Mouse (Mus musculus) lung, adult 2 months (tissue): ENCODE measurements around the gene Pth2.

Experiments
- CTCF ChIP-seq: fragments of 200-500 bp; IDR thresholded peaks from 2 replicates; pipeline ENCODE4 v1.5.1; 2011; ENCODE audit warnings: mild to moderate bottlenecking, low read length, control low read depth; ENCODE audit not compliant: insufficient read depth
- POLR2A ChIP-seq: fragments of 200-500 bp; IDR thresholded peaks from 2 replicates; pipeline ENCODE4 v1.6.1; 2011; ENCODE audit warnings: low read depth, mild to moderate bottlenecking, control low read depth, low read length, borderline replicate concordance; ENCODE audit errors: extremely low read depth

DNA sequence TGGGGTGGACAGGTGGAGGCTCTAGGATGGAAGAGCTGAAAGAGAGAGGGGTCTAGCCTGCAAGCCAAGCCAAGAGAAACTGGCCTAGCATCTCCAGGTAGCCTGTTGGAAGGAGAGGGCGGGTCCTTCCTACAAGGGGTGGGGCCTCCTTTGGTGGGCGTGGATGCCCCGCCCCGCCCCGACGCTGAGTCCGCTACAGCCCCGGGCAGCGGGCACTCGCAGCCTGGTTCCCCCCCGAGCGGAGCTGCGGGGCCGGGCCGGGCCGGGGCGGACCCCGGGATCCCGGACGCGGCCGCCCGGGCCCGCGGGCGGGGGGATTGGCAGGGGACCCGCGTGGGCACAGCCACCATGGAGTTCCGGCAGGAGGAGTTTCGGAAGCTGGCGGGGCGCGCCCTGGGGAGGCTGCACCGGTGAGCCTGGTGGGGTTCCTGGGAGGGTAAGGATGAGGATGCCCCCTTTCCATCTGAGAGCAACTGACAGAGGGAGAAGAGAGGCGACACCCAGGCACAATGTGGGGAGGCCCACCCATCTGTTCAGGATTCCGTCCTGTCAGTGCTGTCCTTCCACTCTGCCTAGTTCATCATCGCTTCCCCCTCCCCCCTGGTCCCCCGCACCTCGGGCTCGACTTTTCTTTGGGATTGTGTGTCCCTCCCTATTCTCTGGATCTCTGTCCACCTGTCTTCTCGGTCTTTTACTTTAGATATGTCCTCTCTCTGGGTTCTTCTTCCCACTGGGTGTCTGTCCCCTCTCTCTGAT, 16.9 kb upstream of the Pth2 start, which contains the start of gene Slc17a7:
- TF ChIP-seq POLR2A (no peak), CTCF (no peak)
